Mouse (Mus musculus) testis, postnatal 14 days (tissue): Measurements from ENCODE around the gene Aldh1l1.
A peak's percentile ranks its signal among the peaks of the same experiment; 100 is the strongest.

Source experiments
- DNase-seq: peaks from one replicate; pipeline ENCODE4 v3.0.0; 2021; ENCODE audit warnings: low spot score

Aldh1l1 gene

DNA sequence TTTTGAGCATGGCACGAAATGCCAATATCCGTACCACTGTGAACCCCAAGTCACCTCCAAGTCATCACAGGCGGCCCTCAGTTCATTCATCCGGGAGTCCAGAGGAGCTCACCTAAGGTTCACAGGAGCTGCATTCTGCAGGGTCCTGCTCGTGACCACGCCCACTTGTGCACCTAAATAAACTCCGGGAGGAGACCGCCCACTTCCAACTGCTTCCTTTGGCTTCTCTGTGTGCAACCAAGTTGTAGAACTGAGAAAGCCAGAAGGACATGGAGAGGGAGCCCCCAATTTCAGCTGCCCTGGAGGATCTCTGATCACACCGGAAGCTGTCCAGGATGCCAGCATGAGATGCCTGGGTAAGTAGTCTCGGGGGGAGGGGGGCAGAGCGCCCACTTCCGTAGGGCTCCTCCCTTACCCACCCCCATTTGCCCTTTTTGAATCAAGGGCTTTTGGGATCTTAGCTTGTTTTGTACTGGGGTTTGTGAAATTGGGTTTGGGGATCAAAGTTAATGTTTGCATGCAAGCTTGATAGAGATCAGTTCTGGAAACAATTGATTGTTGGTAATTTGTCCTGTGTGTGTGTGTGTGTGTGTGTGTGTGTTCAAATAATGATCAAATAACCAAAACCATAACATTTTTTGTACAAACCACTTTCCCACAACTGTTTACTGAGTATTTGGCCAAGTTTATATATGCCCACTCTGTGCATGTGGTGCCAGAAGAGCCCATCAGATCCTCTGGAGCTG lies at the start of gene Aldh1l1:
Gene Aldh1l1, plus strand, starts transcription at position 252 of the 746 bp plus-strand sequence.
- DNase-seq = no peak

- no peak for DNase-seq
Measured at GRCm38 (mm10) chr6:90437041-90437440, 49.2 kb upstream of the Aldh1l1 start.

DNA sequence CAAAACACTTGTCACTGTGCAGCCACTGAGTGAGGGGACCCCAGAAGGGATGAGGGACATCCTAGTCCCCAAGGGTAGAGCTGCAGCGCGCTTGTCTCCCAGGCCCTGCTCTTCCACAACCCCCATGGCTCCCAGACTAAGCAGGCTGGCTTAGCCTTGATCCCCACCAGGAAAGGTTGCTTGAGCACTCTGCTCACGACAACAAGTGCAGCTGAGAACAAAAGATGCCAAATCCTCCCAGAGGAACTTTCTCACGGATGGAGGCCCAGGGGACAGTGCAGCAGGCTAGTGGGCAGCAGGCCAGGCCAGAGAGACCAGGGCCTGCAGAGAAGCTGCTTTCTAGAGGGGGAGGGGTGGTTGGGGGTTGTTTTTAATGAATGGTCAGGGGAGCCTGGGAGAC lies 39.3 kb upstream of the Aldh1l1 start:
- DNase-seq = no peak

DNA sequence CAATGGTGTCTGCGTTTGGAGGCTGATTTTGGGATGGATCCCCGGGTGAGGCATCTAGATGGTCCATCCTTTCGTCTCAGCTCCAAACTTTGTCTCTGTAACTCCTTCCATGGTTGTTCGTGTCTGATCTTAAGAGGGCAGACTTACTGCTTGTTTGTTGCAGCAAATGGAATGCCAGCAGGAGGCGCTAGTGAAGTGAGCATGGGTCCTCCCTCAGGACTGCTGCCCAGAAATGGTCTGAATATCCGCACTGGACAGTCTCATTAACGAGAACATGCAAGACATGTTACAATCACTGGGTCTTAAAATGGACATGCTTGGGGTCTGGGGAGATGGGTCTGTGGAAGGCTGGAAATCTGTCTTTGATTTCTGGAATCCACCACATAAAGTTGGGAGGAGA lies 36.0 kb upstream of the Aldh1l1 start:
- peak; percentile 67 for DNase-seq

DNA sequence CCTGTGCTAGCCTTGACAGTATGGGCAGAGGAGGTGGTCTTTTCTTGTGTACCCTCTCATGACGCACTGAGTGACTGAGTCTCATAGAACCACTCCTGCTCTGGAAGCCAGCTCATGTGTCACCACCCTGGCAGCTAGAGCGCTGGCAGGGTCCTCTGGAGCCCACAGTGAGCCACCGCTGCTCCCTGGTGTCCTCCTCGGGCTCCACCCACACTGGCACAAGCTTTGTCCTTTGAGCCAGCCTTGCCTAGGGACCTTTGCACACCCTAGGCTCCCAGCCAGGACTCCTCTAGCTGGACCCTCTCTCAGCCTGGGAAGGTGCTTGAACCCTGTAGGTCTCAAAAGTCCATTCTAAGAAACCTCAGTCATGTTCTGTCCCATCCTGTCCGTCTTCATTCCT lies 35.5 kb upstream of the Aldh1l1 start:
- no peak for DNase-seq

- DNase-seq = no peak
Measured at GRCm38 (mm10) chr6:90451512-90451911, 34.7 kb upstream of the Aldh1l1 start.

GRCm38 (mm10) chr6:90452603-90453002 lies 33.6 kb upstream of the Aldh1l1 start:
- no peak for DNase-seq

- DNase-seq = no peak
Measured at GRCm38 (mm10) chr6:90453751-90454150, 32.5 kb upstream of the Aldh1l1 start.

DNA sequence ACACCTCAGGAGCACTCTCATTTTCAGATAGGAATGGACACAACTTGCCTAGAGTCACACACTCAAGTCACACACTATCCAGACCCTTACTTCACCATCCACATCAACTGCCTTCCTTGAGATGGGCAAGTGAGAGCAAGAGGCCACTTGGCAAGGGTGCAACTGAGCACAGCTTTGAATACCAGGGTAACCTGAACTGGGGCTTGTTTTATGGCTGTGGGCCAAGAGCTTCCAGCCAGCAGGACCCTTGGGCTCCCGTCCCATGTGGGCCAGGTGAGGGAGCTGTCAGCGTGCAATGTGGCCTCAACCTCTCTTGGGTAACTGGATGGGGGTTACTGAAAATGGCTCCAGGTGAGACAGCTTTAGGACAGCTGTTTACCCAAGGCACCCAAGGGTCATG lies 28.8 kb upstream of the Aldh1l1 start:
- no peak for DNase-seq

DNA sequence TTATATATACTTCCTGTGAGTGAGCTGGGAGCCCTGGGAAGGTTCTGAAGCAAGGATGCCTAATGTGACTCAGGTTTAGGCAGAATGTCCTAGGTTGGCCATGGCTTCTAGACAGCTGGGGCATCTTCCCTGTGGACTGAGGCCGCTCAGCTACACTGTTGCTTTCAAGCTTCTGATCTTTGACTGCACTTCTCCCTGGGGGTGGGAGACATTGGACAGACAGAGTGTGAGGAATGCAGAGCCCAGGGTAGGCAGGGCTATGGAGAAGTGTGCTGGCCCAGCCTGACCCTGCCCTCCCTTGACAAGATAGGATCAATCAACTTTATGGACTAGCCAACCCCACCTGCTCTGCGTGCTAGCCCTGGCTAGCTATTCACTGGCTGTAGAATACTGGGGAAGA lies 25.0 kb upstream of the Aldh1l1 start:
- DNase-seq = no peak

DNA sequence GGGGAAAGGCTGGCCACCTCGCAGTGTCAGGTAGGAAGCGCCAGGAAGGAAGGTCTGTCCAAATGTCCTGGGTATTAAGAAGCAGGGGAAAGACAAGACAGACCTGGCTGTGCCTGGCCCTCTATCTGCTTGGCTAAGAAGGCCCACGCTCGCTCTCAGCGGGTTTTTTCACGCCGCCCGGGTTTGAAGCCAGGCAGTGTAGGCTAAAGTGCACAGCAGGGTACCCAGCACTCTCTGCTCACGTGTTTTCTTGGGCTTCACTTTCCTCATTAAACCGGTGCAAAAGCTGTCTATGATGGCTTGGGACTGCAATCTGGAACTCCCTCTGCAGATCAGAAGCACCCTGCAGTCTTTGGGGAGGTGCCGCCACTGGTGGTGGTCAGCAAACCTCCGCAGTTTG lies 24.5 kb upstream of the Aldh1l1 start:
- no peak for DNase-seq

DNA sequence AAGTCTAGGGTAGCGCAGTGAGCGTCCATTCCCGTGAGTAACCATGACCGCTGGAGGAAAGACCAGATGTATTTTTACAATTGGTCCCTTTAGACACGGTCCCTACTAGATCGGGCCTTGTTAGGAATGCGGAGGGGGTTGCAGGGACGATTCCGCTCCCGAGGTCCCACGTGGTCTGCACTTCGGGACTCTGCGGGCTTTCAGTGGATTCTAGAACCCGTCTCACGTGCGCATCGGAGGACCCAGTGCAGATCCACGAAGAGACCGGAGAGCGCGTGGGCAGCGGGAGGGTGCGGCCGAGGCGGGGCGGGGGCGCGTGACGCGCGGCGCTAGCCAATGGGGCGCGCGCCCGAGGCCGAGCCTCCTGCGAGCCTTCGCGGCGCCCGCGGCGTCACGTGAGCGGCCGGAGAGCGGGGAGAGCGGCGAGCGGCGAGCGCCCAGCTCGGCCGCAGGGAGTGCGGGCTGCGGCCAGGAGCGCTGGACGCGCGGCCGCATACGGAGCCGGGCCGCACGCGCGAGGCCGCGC lies 24.0 kb upstream of the Aldh1l1 start, which contains the start of gene Klf15:
Gene Klf15, plus strand, starts transcription at position 396 of the 526 bp plus-strand sequence.
- peak; percentile 68 for DNase-seq

DNA sequence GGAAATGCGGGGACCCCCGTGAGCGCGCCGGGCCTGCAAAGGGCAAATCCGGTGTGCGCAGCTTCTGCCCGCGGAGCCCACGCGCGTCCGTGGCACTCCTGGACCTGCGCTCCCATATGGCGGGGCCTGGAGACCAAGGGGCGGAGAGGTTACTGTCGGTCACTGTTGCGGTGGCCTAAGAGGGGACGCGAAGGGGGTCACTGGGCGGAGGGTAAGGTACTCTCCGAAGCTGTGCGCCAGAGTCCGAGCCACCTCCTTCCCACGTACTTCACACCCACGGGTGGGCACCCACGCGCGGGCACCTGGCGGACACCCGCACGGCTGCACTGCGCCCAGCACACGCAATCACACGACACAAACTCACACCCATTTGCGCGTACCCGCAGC lies 23.4 kb upstream of the Aldh1l1 start:
- no peak for DNase-seq

DNA sequence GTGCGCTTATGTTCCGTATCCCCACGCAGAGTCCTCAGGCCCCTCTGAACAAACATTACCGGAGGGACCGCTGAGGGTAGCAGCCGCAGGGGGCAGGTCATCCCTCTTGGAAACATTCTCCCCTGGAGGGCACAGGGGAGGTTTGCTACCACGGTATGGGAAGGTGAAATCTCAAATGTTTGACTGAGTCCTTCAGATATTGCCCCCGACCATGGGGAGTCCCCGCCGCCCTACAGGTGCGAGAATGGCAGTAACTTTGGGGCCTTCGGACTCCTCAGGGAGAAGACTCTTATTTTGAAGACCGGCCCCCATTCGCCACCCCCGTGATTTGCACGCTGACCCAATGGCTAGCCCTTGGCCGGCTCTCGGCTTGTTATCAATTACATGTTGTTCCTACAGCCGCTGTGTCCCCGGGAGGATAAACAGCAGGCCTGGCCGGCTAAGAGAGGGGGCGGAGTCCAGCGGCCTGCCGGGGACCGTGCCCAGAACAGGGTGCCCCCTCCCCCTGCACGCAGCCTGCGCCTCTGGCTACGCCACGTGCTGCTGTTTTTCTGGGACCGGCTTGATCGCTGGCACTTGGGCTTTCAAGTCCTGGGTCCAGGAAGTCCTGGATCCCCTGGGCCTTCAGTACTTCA lies 22.9 kb upstream of the Aldh1l1 start:
- DNase-seq = peak; percentile 91

- no peak for DNase-seq
Measured at GRCm38 (mm10) chr6:90463890-90464421, 22.3 kb upstream of the Aldh1l1 start.

GRCm38 (mm10) chr6:90465028-90465640 lies 21.1 kb upstream of the Aldh1l1 start:
- no peak for DNase-seq

- DNase-seq = peak; percentile 31
Measured at GRCm38 (mm10) chr6:90466079-90466478, 20.1 kb upstream of the Aldh1l1 start.

DNA sequence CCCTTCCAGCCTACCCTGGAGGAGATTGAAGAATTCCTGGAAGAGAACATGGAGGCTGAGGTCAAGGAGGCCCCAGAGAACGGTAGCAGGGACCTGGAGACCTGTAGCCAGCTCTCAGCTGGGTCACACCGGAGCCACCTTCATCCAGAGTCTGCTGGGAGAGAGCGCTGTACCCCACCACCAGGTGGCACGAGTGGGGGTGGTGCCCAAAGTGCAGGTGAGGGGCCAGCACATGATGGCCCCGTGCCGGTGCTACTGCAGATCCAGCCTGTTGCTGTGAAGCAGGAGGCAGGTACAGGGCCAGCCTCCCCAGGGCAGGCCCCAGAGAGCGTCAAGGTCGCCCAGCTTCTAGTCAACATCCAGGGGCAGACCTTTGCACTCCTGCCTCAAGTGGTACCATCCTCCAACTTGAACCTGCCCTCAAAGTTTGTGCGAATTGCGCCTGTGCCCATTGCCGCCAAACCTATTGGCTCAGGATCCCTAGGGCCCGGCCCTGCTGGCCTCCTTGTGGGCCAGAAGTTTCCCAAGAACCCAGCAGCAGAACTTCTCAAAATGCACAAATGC lies 19.3 kb upstream of the Aldh1l1 start:
- DNase-seq = no peak

DNA sequence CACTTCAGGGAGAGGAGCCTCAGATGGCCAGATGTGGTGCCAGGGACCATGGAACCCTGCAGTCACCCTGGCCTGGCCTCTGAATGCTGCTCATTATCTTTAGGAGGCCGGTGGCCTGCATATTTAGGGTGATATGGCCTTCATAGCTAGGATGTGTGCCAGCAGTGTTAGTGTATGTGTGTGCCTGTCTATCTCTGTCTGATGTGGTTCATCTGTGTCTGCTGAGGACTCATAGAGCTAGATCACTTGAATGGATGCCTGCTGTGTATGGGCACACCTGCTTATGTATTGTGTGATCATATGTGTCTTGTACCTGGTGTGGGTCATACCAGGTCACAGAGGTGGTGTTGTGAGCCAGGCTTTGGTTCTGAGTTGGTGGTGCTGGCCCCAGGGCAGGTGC lies 18.0 kb upstream of the Aldh1l1 start:
- DNase-seq = no peak

DNA sequence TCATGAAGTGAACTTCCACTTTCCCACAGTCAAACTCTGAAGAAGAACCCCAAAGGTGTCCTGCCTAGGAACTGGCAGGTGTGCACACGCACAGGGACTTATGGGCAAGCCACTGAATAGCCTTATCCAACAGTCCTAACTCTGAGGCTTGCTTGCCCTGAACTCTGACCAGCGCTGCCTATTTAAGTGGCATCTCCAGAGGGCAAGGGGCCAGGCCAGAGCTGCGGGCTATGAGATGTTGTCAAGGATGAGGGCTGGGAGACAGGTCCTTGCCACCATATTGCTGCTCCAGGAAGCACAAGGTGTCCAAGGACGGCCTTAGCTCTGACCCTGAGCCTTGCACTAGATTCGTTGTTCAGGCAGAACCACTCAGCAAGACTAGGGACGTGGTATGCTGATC lies 17.2 kb upstream of the Aldh1l1 start:
- DNase-seq = no peak

DNA sequence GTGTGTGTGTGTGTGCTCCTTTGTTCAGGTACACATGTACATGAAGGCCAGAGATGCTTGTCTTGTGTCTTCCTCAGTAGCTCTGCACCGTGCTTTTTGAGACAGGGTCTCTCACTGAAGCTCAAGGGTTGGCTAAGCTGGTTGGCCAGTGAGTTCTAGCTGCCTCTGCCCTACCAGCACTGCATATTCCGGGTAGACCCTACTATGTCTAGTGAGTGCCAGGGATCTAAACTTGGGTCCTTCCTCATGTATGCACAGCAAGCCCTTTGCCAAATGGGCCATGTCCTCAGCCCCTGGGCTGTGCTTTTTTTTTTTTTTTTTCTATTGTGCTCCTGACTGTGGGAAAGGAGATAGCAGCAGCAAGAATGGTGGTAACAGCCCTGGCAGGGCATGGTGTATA lies 16.0 kb upstream of the Aldh1l1 start:
- DNase-seq = no peak

GRCm38 (mm10) chr6:90470947-90471541 lies 15.2 kb upstream of the Aldh1l1 start:
- DNase-seq = peak; percentile 77
